Comparison of ENCODE assay signal across 8 mouse cellular contexts in the genomic region with DNA sequence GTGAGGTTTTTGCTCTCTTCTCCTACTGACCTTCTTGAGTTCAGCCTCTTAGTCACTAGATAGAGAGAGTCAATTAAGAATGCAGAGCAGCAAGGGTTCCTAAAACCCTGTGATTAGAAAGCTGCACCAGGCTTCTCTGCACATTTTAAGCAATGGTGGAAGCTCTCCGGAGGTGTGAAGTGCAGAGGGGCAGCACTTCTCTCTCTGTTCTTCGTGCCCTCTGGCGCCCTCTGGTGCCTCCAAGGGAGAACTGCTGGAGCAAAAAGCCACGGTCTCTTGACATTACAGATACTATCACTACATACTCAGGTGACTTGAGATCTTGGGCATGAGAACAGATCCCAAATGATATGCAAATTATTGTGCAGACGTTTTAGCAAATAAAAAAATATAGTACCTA.
DNase-seq lines count a peak whose midpoint lies in the region; ATAC-seq lines count a peak whose summit lies in the region.

No protein-coding gene starts in this region.

- no peaks in the 10 kb centered on the region for H3K36me3 ChIP-seq in embryonic facial prominence, embryonic 10.5 days (replicated peaks)
- H3K36me3 ChIP-seq in hindbrain, embryonic 11.5 days (ENCODE audit: control insufficient read depth, insufficient read depth, low read length) = no peaks in the 10 kb centered on the region

- WGBS in embryonic facial prominence, embryonic 10.5 days = 6% methylated on average over 5 of the region's 5 CpGs
- WGBS in hindbrain, embryonic 11.5 days = 9% methylated on average over 5 of the region's 5 CpGs

- no peak overlapping the region for H3K9ac ChIP-seq in hindbrain, embryonic 11.5 days (ENCODE audit: low read depth, low read length)

- H3K4me3 ChIP-seq in embryonic facial prominence, embryonic 10.5 days = no peak overlapping the region
- H3K4me3 ChIP-seq in hindbrain, embryonic 11.5 days (ENCODE audit: low read depth, low read length) = no peak overlapping the region

- H3K27ac ChIP-seq in embryonic facial prominence, embryonic 10.5 days (replicated peaks) = no peak overlapping the region
- no peak overlapping the region for H3K27ac ChIP-seq in hindbrain, embryonic 11.5 days (ENCODE audit: low read depth, low read length)

- peak; percentile 83 for DNase-seq in adrenal gland, postnatal 10 days
- peak; percentile 70 for DNase-seq in embryonic facial prominence, embryonic 10.5 days (ENCODE audit: low spot score)
- peak; percentile 85 for DNase-seq in hindbrain, embryonic 11.5 days (ENCODE audit: low spot score)
- peak; percentile 50 to 74 for DNase-seq in layer of hippocampus, adult 8-10 months (ENCODE audit: low spot score in 2 of 2)
- peak; percentile 58 for DNase-seq in lung, postnatal 36 days
- DNase-seq in retina, postnatal 7 days (ENCODE audit: low read depth, low spot score) = peak; percentile 52
- DNase-seq in urinary bladder, adult 2 months (ENCODE audit: low spot score) = peak; percentile 29

- H3K9me3 ChIP-seq in embryonic facial prominence, embryonic 10.5 days = no peaks in the 10 kb centered on the region
- no peaks in the 10 kb centered on the region for H3K9me3 ChIP-seq in hindbrain, embryonic 11.5 days (ENCODE audit: control insufficient read depth, low read length)

- H3K4me2 ChIP-seq in hindbrain, embryonic 11.5 days (replicated peaks; ENCODE audit: low read depth, low read length) = no peak overlapping the region

- no peaks in the 10 kb centered on the region for H3K27me3 ChIP-seq in embryonic facial prominence, embryonic 10.5 days (replicated peaks; ENCODE audit: low read depth, poor library complexity, severe bottlenecking)
- no peaks in the 10 kb centered on the region for H3K27me3 ChIP-seq in hindbrain, embryonic 11.5 days (ENCODE audit: control insufficient read depth, insufficient read depth, low read length)

- peak; percentile 49 for ATAC-seq in CD4-positive, CD25-positive, alpha-beta regulatory T cell, adult 4 months
- peak; percentile 65; the same call in 1 of the 2 replicates for ATAC-seq in hindbrain, embryonic 11.5 days (ENCODE audit: low FRiP score)

- no peaks in the 10 kb centered on the region for H3K4me1 ChIP-seq in embryonic facial prominence, embryonic 10.5 days
- no peaks in the 10 kb centered on the region for H3K4me1 ChIP-seq in hindbrain, embryonic 11.5 days (replicated peaks; ENCODE audit: control insufficient read depth, insufficient read depth, low read length)

Comparison
In these comparisons a context has a peak if more than half of its experiments do, and no peak if none do; other contexts are left out.
1. DNase-seq: peak in every context shown above with its lines; median percentile 85 in hindbrain, embryonic 11.5 days; 83 in adrenal gland, postnatal 10 days; 70 in embryonic facial prominence, embryonic 10.5 days; 62 in layer of hippocampus, adult 8-10 months; 58 in lung, postnatal 36 days; 52 in retina, postnatal 7 days; 29 in urinary bladder, adult 2 months.